Mouse (Mus musculus) layer of hippocampus, postnatal 14 days (tissue): ENCODE measurements around the gene Cmah. TPM values are rescaled to one million over a fixed set of nuclear protein-coding genes. Genes with fewer than 3 reads are reported as not detected.

Experiments
- DNase-seq, 2 experiments: peaks; one replicate each; pipeline ENCODE4 v3.0.0; 2021 to 2022; ENCODE audit warnings: low spot score in 2 of 2, mixed read lengths in 1 of 2
- total RNA-seq, 2 experiments: library from RNA; stranded (reverse); gene quantifications; 2 replicates each; pipeline ENCODE4 v1.2.3; 2021

The Cmah gene
- total RNA-seq, 2 experiments from 2014 or later, result 0.41 to 0.62 TPM

DNA sequence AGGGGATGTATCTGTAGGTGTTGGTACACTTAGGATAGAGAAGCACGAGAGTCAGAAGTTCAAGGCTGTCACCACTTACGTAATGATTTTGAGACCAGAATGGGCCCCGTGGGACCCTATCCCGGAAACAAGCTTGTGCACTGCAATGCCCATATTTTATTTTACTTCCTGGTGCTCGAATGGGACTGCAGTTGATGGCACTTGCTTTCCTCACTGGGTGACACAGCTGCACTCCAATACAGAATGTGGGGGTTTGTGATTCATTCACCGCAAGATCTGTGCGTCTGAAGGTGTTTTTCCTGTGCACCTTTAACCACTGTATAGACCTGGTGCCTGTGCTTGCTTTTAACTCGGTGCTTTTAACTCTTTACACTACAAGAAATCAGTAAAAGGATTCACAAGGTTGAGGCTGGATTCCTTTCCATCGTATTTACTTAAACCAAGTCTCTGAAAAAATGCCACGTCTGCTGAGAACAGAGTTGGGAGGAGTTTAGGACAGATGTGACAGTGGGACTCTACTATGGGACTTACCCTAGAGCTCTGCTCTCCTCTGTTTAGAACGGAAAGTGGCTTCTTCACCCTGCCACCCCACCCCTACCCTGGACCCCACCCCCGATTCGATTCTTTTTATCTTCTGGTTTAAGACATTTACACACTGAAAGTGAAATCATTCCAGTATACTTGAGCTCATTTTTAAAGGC lies 88.5 kb downstream of the Cmah start:
- no peak for DNase-seq

DNA sequence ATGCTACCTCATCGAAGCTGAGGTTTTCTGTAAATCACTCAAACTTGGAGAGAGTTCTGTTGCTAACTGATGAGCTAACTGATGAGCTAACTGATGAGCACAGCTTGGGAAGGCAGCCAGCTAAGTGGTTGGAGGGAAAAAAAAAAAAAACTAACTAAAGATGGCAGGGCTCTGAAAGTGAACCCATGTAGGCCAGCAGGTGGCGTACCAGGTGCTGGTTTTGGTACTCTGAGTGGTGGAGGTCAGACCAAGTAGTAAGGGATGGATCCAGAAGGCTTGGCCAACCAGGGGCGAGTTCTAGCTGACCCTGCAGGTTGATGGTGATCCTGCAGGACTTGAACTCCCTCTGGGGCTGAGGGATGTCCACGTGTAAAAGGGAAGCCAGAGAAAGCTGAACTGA lies 89.2 kb downstream of the Cmah start:
- DNase-seq, result no peak

DNA sequence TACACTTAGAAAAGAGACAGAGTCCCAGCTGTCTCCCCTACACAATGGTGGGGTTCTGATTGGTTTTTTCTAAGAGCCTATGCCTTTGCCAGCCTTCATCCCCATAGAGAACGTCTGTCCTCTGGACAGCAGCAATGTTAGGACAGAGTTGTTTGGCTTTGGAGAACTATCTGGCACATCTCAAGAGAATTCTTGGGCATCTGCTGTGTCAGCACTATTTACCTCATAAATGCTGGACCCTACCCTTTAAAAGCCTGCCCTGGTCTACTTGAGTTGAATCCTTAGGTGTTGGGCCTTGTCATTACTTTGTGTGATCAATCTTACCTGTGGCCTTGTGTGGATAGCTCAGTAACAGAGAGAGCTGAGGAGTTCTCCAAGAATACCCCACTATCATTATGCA lies 90.8 kb downstream of the Cmah start:
- DNase-seq, result no peak

DNA sequence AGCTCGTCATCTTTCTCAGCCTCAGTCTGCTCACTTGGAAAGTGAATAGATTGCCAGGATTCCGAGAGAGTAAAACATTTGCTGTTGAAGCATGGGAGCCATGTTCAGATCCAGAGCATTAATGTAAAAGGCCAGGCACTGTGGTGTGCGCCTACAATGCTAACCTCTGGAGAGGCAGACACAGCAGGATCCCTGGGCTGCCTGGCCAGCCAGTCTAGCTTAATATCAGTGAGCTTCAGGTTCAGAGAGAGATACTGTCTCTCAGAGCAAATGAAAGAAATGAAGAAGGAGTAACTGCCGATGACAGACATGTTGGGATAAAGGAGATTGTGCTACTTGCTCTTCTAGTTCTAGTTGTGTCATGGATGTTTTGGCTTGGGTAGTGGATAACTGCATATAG lies 91.6 kb downstream of the Cmah start:
- no peak for DNase-seq

DNA sequence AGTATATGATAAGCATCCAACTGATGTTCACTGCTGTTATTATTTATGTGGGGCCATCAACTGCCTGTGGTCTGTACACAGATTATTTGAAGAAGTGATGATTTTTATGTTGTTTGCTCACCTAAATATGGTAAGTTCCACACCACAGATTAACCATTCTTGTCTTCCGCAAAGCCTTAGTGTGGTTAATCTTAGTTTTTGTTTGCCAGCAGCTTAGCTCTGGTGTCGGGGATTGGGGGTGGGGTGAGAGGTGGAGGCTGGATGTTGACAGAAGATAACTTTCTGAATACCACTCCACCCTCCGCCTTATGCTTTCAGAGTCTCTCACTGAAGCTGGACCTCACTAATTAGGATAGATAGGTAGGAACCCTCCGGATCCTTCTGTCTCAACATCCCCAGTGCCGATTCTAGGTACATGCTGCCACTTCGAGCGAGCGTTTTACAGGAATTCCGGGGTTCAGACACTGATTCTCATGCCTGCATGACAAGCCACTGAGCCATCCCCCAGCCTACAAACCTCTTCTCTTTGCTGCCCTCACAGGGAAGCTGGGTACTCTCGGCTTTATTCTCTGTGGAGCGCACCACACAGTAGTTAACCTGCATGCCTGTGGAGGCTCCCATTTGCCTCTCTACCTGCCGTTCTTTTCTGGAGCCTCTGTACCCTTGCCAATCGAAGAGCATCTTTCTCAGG lies 92.5 kb downstream of the Cmah start:
- no peak for DNase-seq

DNA sequence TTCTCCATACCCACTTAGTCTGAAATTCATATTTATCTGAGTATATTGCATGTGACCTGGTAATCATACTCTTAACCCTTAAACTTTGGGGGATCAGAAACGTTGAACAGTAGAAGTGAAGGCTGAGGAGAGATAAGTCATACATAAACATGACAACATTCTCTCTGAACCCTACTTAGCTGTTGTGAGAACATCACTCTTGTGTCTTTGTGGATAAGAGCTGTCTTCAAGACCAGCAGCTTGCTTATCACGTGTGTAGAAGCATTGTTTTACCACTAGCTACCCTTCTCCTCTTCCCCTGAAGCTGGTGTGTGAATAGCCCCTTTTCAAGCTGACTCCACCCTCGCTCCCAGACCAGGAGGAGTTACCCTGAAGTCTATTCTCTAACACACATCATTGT lies 94.8 kb downstream of the Cmah start:
- DNase-seq, result no peak

DNA sequence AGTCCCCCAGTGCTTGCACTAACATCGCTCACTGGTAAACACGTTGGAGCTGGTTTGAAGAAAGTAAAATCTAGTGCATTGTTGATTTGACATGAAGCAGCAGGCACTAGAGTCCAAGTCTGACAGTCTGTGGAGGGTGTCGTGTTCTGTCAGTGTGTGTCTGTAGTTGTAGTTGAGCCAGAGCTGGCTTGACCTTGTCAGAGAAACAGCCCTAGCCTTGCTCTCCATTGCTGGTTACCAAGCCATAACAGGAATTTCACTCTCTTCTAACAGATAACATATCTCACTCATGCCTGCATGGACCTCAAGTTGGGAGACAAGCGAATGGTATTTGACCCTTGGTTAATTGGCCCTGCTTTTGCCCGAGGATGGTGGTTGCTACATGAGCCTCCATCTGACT lies 103.0 kb downstream of the Cmah start:
- DNase-seq, result no peak

DNA sequence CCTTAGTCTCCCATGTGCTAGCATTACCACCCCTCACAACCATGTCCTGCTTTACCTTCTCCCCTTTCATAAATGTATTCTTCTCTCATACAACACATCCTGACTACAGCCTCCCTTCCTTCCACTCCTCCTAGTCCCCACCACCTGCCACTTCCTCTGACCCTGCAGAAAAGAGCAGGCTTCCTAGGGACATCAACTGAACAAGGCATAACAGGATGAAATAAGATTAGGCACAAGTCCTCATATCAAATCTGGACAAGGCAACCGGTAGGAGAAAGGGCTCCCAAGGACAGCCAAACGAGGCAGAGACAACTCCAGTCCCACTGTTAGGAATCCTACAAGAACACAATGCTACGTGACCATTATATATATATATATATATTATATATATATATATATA lies 104.4 kb downstream of the Cmah start:
- DNase-seq, result no peak

DNA sequence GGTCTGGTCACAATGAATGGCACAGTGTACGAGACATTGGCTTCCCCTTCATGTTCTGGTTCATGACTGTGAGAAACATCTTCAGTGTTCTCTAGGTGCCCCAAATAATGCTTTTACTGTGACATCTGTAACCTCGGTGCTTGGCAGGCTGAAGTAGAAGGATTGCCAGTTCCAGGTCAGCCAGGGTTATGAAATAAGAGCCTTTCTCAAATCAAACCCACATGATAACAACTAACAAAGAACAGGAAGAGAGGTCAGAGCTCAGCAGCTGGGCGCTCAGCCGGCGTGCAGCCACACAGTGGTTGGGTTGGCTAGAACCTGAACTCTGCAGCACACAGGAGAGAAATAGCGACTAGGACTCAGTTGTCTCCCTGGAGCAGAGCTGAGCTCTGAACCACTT lies 115.1 kb downstream of the Cmah start:
- no peak for DNase-seq

DNA sequence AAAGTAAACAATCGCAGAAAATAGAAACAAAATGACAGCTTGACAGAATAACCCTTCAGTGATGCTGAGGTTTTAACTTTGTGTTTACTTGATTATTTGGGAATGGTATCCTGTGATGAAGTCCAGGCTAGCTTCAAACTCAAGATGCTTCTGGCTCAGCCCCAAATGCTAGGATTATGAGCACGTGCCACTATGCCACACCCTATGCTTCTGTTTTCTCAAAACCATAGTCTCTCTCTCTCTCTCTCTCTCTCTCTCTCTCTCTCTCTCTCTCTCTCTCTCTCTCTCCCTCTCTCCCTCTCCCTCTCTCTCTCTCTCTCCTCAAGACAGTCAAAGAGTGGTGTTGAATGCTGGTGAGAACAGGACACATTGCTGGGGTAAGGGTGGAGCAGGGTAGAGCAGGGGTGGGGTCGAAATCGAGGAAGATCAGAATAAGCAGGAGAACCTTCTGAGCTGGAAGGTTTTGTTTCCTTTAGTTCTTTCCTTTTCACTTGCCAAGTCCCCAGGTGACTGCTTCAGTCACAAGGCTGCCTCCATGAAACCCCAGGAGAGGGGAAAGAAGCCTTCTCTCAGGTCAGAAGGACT lies 116.7 kb downstream of the Cmah start:
- DNase-seq, result no peak

DNA sequence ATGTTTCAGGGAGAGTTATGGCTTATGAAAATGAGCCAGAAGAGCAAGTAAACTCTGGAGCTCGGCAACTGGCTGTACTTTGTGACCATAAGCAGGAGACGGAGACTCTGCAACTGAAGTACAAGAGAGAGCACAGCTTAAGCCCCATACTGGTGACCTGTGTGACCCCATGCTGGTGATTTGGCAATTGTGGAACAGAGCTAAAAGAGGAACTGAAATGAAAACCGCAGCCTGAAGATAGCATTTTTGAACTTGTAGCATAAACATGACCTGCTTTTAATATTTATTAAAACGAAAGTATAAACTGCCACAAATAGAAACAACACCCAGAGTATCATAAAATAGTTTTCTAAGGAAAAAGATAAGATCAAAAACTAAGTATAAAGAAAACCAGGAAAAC lies 117.5 kb downstream of the Cmah start:
- no peak for DNase-seq

DNA sequence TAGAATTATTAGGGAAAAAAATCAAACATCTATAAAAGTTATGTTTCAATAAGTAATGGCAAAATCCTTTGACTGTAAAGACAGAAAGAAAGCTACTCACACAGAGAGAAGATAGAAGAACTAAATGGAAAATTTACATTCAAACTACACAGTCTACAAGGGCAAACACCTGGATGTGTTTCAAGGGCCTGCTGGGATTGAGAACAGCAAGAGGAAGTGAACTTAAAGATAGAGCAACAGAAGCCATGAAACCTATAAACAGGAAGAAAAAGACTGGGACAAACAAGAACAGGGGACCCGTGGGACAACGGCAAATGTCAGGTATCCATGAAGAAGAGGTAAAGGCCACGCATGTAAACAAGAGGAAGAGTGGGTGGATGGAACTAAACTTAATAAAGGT lies 118.0 kb downstream of the Cmah start:
- no peak for DNase-seq

DNA sequence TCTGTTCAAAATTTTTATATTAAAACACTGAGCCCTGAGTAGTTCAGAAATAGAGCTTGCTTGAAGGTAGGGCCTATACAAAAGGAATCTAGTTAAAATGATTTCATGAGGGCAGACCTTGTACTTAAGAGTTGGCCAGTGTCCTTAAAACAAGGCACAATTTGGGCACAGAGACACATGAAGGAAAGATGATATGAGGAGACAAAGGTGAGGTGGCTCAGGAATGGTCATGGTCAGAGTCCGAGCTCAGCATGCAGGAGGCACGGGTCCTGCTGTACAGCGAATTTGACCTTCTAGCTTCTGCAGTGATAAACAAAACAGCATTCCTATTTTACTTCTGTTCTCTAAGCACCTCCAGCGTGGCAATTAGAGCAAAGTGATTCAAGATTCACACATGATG lies 118.9 kb downstream of the Cmah start:
- no peak for DNase-seq

DNA sequence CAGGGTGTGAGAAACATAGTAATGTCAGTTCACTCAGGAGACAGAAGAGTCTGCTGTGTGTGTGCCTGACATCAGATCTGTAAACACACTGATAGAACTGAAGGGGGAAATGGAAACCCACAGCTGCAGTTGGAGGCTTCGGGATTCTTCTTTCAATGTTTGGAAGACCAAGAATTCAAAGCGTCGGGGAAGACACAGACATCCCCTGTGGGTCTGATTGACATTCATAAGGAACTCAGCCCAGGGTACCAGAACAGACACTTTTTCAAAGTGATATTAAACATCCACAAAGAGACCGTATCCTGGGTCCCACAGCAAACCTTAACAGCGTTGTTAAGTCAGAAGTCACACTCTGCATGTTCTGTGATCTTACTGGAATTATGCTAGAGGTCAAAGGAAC lies 119.8 kb downstream of the Cmah start:
- DNase-seq, result no peak

DNA sequence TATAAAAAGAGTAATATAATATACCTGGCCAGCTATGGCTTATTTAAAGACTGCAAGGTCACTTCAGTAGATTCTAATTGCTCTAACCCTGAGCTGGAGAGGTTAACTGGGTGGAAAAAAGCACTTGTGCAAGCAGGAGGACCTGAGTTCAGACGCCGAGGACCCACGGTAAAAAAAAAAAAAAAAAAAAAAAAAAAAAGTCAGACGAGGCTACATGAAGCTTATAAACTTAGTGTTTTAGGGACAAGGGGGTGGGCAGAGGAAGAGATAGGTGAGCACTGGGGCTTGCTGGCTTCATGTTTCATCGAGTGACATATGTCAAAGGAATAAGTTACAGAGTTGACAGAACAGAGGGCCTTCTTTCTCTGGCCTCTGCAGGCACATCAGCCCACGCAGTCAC lies 121.4 kb downstream of the Cmah start:
- no peak for DNase-seq

DNA sequence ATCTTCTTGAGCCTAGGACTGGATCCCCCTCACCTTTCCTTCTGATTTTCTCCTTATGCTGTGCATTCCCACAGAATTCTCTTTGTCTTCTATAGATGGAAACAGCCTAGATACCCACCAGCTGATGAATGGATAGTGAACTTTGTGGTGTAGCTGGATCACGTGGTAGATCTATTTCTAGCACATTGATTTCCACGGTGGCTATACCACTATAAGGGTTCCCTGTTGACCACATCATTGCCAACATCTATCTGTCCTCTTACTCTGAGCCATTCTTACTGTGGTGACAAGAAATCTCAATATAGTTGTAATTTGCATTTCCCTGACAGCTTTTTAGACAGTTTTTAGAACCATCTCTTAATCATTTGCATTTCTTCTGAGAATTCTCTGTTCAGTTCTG lies 124.3 kb downstream of the Cmah start:
- DNase-seq, result no peak

DNA sequence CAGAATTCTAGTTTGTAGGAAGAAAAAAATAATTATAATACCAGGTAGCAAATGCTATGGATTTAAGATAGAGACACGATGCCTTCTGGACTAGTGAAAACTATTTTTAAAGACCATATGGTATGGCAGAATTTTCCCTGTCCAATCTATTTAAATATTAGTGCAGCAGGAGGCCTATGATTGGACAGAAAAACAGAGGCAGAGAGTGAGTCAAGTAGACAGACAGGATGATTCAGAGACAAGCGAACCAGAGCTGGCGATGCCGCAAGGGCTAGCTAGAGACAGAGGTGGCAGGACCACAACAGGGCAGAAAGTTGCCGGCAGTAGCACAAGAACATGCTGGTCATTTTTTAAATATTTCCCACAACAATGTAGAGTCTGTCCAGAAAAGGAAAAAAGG lies 126.5 kb downstream of the Cmah start:
- no peak for DNase-seq

DNA sequence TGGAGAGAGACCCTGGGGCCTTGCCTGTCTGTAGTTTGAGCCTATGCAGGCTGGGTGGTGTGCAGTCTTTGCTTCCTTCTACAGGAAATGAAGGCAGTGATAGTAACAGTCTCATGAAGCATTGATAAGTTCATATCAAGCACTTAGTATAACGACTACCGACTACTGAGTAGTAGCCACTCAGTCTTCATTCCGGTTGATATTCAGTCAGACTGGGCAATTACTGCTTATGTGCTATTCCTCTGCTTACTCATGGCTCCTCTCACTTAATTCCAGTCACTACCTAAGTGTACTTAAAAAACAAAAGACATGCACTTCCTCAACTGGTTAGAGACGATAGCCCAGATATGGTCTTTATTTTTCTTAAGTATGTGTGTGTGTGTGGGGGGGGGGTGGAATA lies 129.2 kb downstream of the Cmah start:
- DNase-seq, result no peak

DNA sequence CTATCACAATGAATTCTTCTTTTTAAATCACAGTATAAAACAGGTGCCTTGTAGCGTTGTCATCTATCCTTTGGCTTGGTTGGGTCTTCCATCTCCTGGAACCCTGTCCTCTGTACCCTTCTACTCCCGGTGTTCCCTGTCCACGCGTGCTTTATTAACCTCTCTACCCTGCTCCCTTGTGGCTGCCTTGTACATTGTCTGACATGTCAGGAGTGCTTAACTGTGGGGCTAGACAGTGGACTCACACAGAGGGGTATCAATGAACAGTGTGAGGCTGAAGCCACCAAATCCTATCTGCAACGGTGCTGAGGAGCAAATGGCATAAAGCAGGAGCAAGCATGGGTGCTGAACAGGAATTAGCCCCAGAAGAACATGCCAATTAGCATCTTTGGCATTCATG lies 133.3 kb downstream of the Cmah start:
- DNase-seq, result no peak

DNA sequence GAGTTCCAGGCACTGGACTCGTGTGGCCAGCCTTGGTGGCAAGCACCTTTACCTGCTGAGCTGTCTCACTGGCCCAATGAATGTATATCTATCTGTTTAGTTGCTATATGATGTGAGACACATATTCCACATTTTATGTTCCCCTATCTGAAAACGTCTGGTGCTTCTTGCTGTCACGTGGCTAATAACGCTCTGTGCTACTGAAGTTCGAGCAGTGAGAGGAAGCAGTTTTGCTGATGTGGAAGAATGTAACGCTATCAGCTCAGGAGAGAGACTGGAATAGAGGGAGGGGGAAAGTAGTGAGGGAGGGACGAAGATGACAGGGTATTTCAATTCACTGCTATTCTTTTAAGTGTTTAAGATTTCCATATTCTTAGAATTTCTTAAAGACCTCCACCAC lies 136.6 kb downstream of the Cmah start:
- no peak for DNase-seq

DNA sequence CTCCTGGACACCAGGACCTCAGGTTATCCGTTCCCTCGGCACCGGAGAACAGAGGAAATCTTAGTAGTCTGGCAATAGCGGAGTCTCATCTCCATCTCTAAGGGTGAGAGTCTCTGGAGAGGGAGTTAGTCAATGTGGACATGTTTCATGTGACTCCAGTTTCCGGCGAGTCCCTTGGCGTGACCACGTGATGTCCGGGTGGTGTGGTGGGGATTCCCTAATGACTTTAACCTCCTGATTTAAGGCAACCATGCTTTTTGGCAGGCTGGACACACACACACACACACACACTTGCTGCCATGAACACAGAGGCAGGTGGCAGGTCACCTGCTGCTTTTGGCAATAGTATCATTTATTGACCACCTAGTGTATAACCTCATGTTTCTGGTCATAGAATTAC lies 138.8 kb downstream of the Cmah start:
- no peak for DNase-seq

DNA sequence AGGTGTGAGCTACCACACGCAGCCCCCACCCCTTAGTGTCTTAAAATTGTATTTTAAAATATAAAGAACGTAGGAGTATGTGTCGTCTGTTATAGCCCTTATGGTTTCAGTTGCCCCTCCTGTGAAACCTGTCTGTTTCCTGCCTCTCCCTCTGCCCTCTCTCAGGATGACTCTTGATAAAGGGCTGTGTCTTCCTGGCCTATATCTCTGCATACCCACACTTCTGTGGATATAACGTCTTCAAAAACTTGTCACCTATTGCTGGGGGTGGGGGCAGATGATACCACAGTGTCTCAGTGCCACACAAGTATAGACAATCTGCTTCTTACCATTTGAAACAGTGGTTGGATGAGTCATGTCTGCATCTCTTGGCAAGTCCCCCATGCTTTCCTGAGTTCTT lies 140.6 kb downstream of the Cmah start:
- DNase-seq, result no peak

DNA sequence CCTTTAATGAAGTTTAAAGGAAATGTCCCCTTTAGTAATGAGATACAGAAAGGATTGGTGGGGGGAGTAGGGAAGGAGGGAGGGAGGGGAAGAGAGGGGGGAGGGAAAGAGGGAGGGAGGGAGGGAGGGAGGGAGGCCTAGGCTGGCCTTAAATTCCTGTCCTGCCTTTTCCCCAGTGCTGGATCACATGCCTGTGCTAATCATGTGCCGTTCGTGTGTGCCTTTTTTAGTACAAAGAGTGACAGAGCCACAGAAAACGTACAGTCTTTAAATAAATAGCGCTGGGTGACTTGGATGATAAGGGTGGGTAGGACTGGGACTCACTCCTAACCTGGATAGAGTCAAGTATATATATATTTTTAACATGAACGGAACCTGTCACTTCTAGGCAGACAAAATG lies 150.4 kb downstream of the Cmah start:
- no peak for DNase-seq
